Mouse (Mus musculus) CH12.LX (cell line): ENCODE data around the gene Nop53. TPM values are rescaled to one million over a fixed set of nuclear protein-coding genes. Genes with fewer than 3 reads are reported as not detected.

ENCODE experiments used
- DNase-seq: peaks from one replicate; pipeline ENCODE4 v3.0.0-alpha.2; 2013; ENCODE audit errors: extremely low read depth
- H3K27ac ChIP-seq: 2 replicates; pipeline ENCODE4 v1.5.1; 2012; ENCODE audit warnings: low read depth, mild to moderate bottlenecking, control low read depth, moderate library complexity; ENCODE audit not compliant: insufficient read depth
- H3K27me3 ChIP-seq: replicated peaks from 2 replicates; pipeline ENCODE3; 2012; ENCODE audit warnings: inconsistent platforms
- H3K36me3 ChIP-seq, 2 experiments: replicated peaks in 1 of 2; 2 replicates each; pipeline versions ENCODE3 to v1.6.1; 2012; ENCODE audit warnings: inconsistent platforms in 1 of 2, low read length in 1 of 2, mild to moderate bottlenecking in 1 of 2, mixed read lengths in 1 of 2, moderate library complexity in 1 of 2; ENCODE audit not compliant: control insufficient read depth in 1 of 2, insufficient read depth in 1 of 2
- H3K4me1 ChIP-seq, 2 experiments: 2 replicates each; pipeline ENCODE4 v1.6.1; 2012; ENCODE audit warnings: inconsistent platforms in 1 of 2, moderate library complexity in 1 of 2; ENCODE audit not compliant: insufficient read depth in 2 of 2, control insufficient read depth in 1 of 2
- H3K4me2 ChIP-seq: 2 replicates; pipeline ENCODE4 v1.6.1; 2012; ENCODE audit warnings: low read depth, mild to moderate bottlenecking, control low read depth; ENCODE audit not compliant: poor library complexity, insufficient read depth, severe bottlenecking
- H3K4me3 ChIP-seq, 3 experiments: fragments of 150-350 bp in 1 of 3; sonication (generic) in 1 of 3; replicated peaks in 1 of 3; 2 replicates each; pipeline versions ENCODE3 to v1.5.1; 2011 to 2012; ENCODE audit warnings: low read depth in 2 of 3, low read length in 2 of 3, mild to moderate bottlenecking in 2 of 3, moderate library complexity in 2 of 3, control low read depth in 1 of 3, improper control_type of control experiment in 1 of 3, inconsistent platforms in 1 of 3, mixed read lengths in 1 of 3; ENCODE audit not compliant: poor library complexity in 1 of 3
- H3K79me2 ChIP-seq: replicated peaks from 2 replicates; pipeline ENCODE4 v1.6.1; 2012; ENCODE audit warnings: mild to moderate bottlenecking, moderate library complexity; ENCODE audit not compliant: control insufficient read depth, poor library complexity, insufficient read depth, severe bottlenecking; ENCODE audit errors: extremely low read depth
- H3K9ac ChIP-seq: 2 replicates; pipeline ENCODE4 v1.6.1; 2012; ENCODE audit warnings: low read depth, mild to moderate bottlenecking, control low read depth, moderate library complexity; ENCODE audit not compliant: insufficient read depth
- H3K9me3 ChIP-seq: replicated peaks from 2 replicates; pipeline ENCODE3; 2012; ENCODE audit warnings: low read length, inconsistent platforms, mixed read lengths
- CHD2 ChIP-seq: IDR thresholded peaks from 2 replicates; pipeline ENCODE4 v1.6.1; 2011; ENCODE audit warnings: low read length, improper control_type of control experiment
- CTCF ChIP-seq, 2 experiments: IDR thresholded peaks in 1 of 2; conservative IDR thresholded peaks in 1 of 2; 2 replicates each; pipeline ENCODE4 v1.5.1; 2011 to 2012; ENCODE audit warnings: low read depth in 2 of 2, low read length in 2 of 2, improper control_type of control experiment in 1 of 2, inconsistent platforms in 1 of 2, mild to moderate bottlenecking in 1 of 2, moderate library complexity in 1 of 2
- GABPA ChIP-seq: IDR thresholded peaks from 2 replicates; pipeline ENCODE4 v1.6.1; 2012; ENCODE audit warnings: low read depth, low read length, improper control_type of control experiment, inconsistent platforms; ENCODE audit not compliant: insufficient replicate concordance
- IRF4 ChIP-seq: IDR thresholded peaks from 2 replicates; pipeline ENCODE4 v1.6.1; 2014; ENCODE audit warnings: low read depth, mild to moderate bottlenecking, inconsistent platforms, low read length, improper control_type of control experiment
- JUN ChIP-seq: IDR thresholded peaks from 2 replicates; pipeline ENCODE4 v1.6.1; 2011; ENCODE audit warnings: low read depth, mild to moderate bottlenecking, low read length, improper control_type of control experiment, moderate library complexity; ENCODE audit not compliant: insufficient read depth
- JUND ChIP-seq: conservative IDR thresholded peaks from 2 replicates; pipeline ENCODE4 v1.6.1; 2011; ENCODE audit warnings: low read depth, low read length, improper control_type of control experiment
- MAFK ChIP-seq: IDR thresholded peaks from 2 replicates; pipeline ENCODE4 v1.6.1; 2011; ENCODE audit warnings: low read length, improper control_type of control experiment; ENCODE audit not compliant: insufficient replicate concordance
- MXI1 ChIP-seq: IDR thresholded peaks from 2 replicates; pipeline ENCODE4 v1.6.1; 2011; ENCODE audit warnings: mild to moderate bottlenecking, low read depth, low read length, improper control_type of control experiment
- MYC ChIP-seq: IDR thresholded peaks from 2 replicates; pipeline ENCODE4 v1.6.1; 2011; ENCODE audit warnings: low read depth, mild to moderate bottlenecking, improper control_type of control experiment, low read length
- POLR2A ChIP-seq: IDR thresholded peaks from 2 replicates; pipeline ENCODE4 v1.6.1; 2011; ENCODE audit warnings: low read depth, mild to moderate bottlenecking, improper control_type of control experiment, low read length
- RAD21 ChIP-seq: IDR thresholded peaks from 2 replicates; pipeline ENCODE4 v1.6.1; 2011; ENCODE audit warnings: low read depth, mild to moderate bottlenecking, low read length, improper control_type of control experiment, moderate library complexity
- RCOR1 ChIP-seq: conservative IDR thresholded peaks from 2 replicates; pipeline ENCODE4 v1.6.1; 2012; ENCODE audit warnings: low read depth, mild to moderate bottlenecking, inconsistent platforms, low read length, improper control_type of control experiment
- SIN3A ChIP-seq: IDR thresholded peaks from 2 replicates; pipeline ENCODE4 v1.6.1; 2012; ENCODE audit warnings: low read length, improper control_type of control experiment, inconsistent platforms
- UBTF ChIP-seq: IDR thresholded peaks from 2 replicates; pipeline ENCODE4 v1.6.1; 2012; ENCODE audit warnings: low read depth, mild to moderate bottlenecking, inconsistent platforms, low read length, improper control_type of control experiment, moderate library complexity
- USF2 ChIP-seq: conservative IDR thresholded peaks from 2 replicates; pipeline ENCODE4 v1.6.1; 2011; ENCODE audit warnings: low read depth, low read length, improper control_type of control experiment
- ZMIZ1 ChIP-seq: IDR thresholded peaks from 2 replicates; pipeline ENCODE4 v1.6.1; 2012; ENCODE audit warnings: low read depth, mild to moderate bottlenecking, inconsistent platforms, low read length, improper control_type of control experiment
- dilution Hi-C: fragments of 300-500 bp; cut with MboI; formaldehyde crosslinking; loops from 2 replicates; pipeline ENCODE4 v1.14.3; 2020; ENCODE audit warnings: low sequenced_read_pairs; ENCODE audit not compliant: extremely low pct_unique_long_range_greater_than_20kb, extremely low pct_ligation_motif_present
- in situ Hi-C: fragments of 300-500 bp; cut with MboI; formaldehyde crosslinking; loops from 3 replicates; pipeline ENCODE4 v1.14.3; 2019; ENCODE audit warnings: low sequenced_read_pairs, low pct_ligation_motif_present, low pct_unique_long_range_greater_than_20kb, mixed read lengths
- polyA plus RNA-seq: library from polyadenylated mRNA; unstranded; fragments of >175 nt; gene quantifications from 2 replicates; pipeline ENCODE4 v1.2.1, GENCODE M21; 2012; ENCODE audit warnings: low read depth; ENCODE audit not compliant: insufficient read length
- total RNA-seq, 2 experiments: library from RNA; depleted of rRNA; stranded (reverse); fragments of 300-350 nt in 1 of 2; fragments of >200 nt in 1 of 2; gene quantifications; 2 replicates each; pipeline ENCODE4 v1.2.3; 2012 to 2014

The Nop53 gene
- total and polyA plus RNA-seq, 3 experiments: 199 to 310 (median 291) TPM

DNA sequence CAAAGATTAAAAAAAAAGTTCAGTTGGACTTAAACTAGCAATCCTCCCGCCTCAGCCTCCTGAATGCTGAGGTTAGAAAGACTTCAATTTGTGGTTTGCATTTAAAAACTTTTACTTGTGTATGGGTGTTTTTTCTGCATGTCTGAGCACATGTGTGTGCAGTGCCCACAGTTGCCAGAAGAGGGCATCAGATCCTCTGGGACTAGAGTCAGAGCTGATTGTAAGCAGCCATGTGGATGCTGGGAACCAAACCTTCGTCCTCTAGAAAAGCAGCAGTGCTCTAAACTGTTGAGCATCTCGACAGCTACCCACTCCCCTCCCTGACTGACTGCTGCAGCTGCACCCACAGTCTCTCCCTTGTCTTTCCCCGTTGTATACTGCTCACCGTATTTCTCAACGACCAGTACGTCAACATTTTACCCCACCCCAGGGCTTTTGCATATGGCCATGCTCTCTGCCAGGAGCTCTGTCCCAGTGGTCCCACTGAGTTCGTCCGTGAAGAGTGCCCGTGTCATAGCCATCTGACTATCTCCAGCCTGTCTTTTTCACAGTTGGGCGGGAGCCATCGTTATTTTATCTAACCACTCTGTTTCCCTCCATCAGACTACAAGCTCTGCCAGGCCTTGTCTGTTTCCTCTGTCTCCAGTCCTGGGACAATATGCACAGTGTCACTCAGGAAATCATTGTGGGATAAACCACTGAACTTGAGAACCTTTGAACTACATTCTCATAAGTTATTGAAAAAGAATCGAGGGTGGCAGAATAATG lies 7.6 kb upstream of the Nop53 start:
- TF ChIP-seq CHD2 (no peak), USF2 (no peak), JUND (no peak), MAFK (no peak), SIN3A (no peak), CTCF (conservative IDR thresholded peaks at IDR 0.05 in 1 of 2, IDR thresholded peaks at IDR 0.05 in 1 of 2; ENCODE audit: low read depth in 2 of 2, low read length in 2 of 2) (peak in 1 of 2 experiments; percentile 41; a peak in 3 of 4 replicates), POLR2A (no peak), UBTF (no peak), JUN (no peak), RAD21 (peak; percentile 9), MYC (no peak)
- no peak overlapping the region for H3K4me3 ChIP-seq
- H3K4me2 ChIP-seq: no peak overlapping the region
- in situ Hi-C loops (no loop called here), dilution Hi-C loops (loop anchor here (25.0 kb wide), 1 partner anchor 209 kb away; no protein-coding TSS in a partner anchor)
- no peaks in the 10 kb centered on the region for H3K27me3 ChIP-seq
- H3K9ac ChIP-seq: no peak overlapping the region
- H3K4me1 ChIP-seq: peaks cover under 1 to 11% of the 10 kb centered on the region in 2 experiments; a peak in 2 of 4 replicates
- peak; percentile 27 for DNase-seq
- no peak overlapping the region for H3K27ac ChIP-seq
- peaks cover 16 to 22% of the 10 kb centered on the region in 2 experiments for H3K36me3 ChIP-seq
- peaks cover 6% of the 10 kb centered on the region for H3K9me3 ChIP-seq
- no peaks in the 10 kb centered on the region for H3K79me2 ChIP-seq

- dilution Hi-C loops: loop anchor here (25.0 kb wide), 1 partner anchor 210 kb away; no protein-coding TSS in a partner anchor
- H3K79me2 ChIP-seq: no peaks in the 10 kb centered on the region
- no peak overlapping the region for H3K4me3 ChIP-seq
- peaks cover 7 to 21% of the 10 kb centered on the region in 2 experiments; a peak in 3 of 4 replicates for H3K4me1 ChIP-seq
- in situ Hi-C loops: no loop called here
- H3K9me3 ChIP-seq: peaks cover 6% of the 10 kb centered on the region
- no peaks in the 10 kb centered on the region for H3K27me3 ChIP-seq
- no peak for DNase-seq
- TF ChIP-seq GABPA (no peak), ZMIZ1 (no peak), RCOR1 (no peak), MXI1 (no peak), IRF4 (no peak)
- H3K36me3 ChIP-seq: peaks cover 14 to 21% of the 10 kb centered on the region in 2 experiments
- no peak overlapping the region for H3K4me2 ChIP-seq
- no peak overlapping the region for H3K9ac ChIP-seq
- H3K27ac ChIP-seq: no peak overlapping the region
Observed at GRCm38 (mm10) chr7:15952416-15952815, 6.5 kb upstream of the Nop53 start.
